ENCODE assay signal across 28 mouse cellular contexts in genomic region chr4:114374330-114374729, GRCm38 (mm10). TPM values are rescaled to one million over a fixed set of nuclear protein-coding genes. Genes with fewer than 3 reads are reported as not detected.
"Had no signal": no experiment of that assay in that cellular context is flagged by ENCODE, and none has a peak within 500 bp of the region (broad histone marks: within the 10 kb centered on the region; RNA-seq: fewer than 3 reads in every experiment).

No protein-coding gene starts in this region.

- ATAC-seq: hindbrain, embryonic 16.5 days; inflammation-experienced regulatory T-cells, adult 6 months; intestine, embryonic 15.5 days; liver, embryonic 12.5 days had no signal

- H3K27ac ChIP-seq: gastrocnemius, adult 2 months; heart, embryonic 10.5 days; hindbrain, embryonic 10.5 days; hindbrain, embryonic 12.5 days; hindbrain, embryonic 14.5 days; intestine, embryonic 15.5 days; kidney, embryonic 15.5 days; kidney, postnatal 0 days; limb, embryonic 13.5 days; limb, embryonic 15.5 days; liver, embryonic 12.5 days; liver, embryonic 14.5 days had no signal

- H3K36me3 ChIP-seq: heart, embryonic 10.5 days; heart, embryonic 12.5 days; hindbrain, embryonic 10.5 days; hindbrain, embryonic 12.5 days; intestine, embryonic 15.5 days; kidney, embryonic 15.5 days; limb, embryonic 13.5 days; limb, embryonic 15.5 days; liver, embryonic 12.5 days had no signal

- DNase-seq: gastrocnemius, adult 2 months; gastrocnemius, postnatal 10 days; gastrocnemius, postnatal 25 days; heart, adult 18-20 months; heart, postnatal 10 days; heart, postnatal 4 days; kidney, adult 11 months; kidney, adult 2 months; kidney, adult 9 months; kidney, postnatal 14 days; kidney, postnatal 36 days; layer of hippocampus, adult 9-11 months; layer of hippocampus, postnatal 36 days; left cerebral cortex, postnatal 4 days had no signal

- H3K9ac ChIP-seq: heart, embryonic 12.5 days; hindbrain, embryonic 12.5 days; hindbrain, embryonic 14.5 days; intestine, embryonic 15.5 days; kidney, embryonic 15.5 days; limb, embryonic 13.5 days; limb, embryonic 15.5 days; liver, embryonic 12.5 days; liver, embryonic 14.5 days had no signal

- H3K4me1 ChIP-seq: hindbrain, embryonic 10.5 days; hindbrain, embryonic 12.5 days; intestine, embryonic 15.5 days; liver, embryonic 12.5 days had no signal

- H3K4me2 ChIP-seq: heart, embryonic 12.5 days; hindbrain, embryonic 12.5 days; hindbrain, embryonic 14.5 days; intestine, embryonic 15.5 days; kidney, embryonic 15.5 days; limb, embryonic 13.5 days; limb, embryonic 15.5 days; liver, embryonic 12.5 days had no signal

- H3K4me3 ChIP-seq: gastrocnemius, adult 2 months; heart, embryonic 10.5 days; heart, embryonic 12.5 days; hindbrain, embryonic 10.5 days; hindbrain, embryonic 12.5 days; intestine, embryonic 15.5 days; kidney, embryonic 15.5 days; limb, embryonic 13.5 days; limb, embryonic 15.5 days; liver, embryonic 12.5 days had no signal

- H3K27me3 ChIP-seq: hindbrain, embryonic 12.5 days; intestine, embryonic 15.5 days; kidney, embryonic 15.5 days; liver, embryonic 12.5 days had no signal

- H3K9me3 ChIP-seq: heart, embryonic 10.5 days; heart, embryonic 12.5 days; hindbrain, embryonic 10.5 days; hindbrain, embryonic 12.5 days; intestine, embryonic 15.5 days; kidney, embryonic 15.5 days; limb, embryonic 13.5 days; limb, embryonic 15.5 days; liver, embryonic 12.5 days had no signal

RNA-seq across cellular contexts. Expression of gene Trabd2b, which starts 32.2 kb away (rescaled TPM):
- polyA plus RNA-seq: inflammation-experienced regulatory T-cells, adult 6 months had no signal
